Mouse (Mus musculus) liver, adult 2 months (tissue): Measurements from ENCODE around the gene Gm36245. TPM values are rescaled to one million over a fixed set of nuclear protein-coding genes. Genes with fewer than 3 reads are reported as not detected.
A peak's percentile ranks its signal among the peaks of the same experiment; 100 is the strongest.
"Not testable (repeated sequence)": the region's sequence is repeated elsewhere in the genome, so short reads cannot be mapped to it uniquely, and the experiment has no call there.

Experiments used
- DNase-seq: peaks from one replicate; pipeline ENCODE4 v3.0.0-alpha.2; 2011; ENCODE audit warnings: low read depth, low spot score; ENCODE audit errors: extremely low read depth
- H3K27ac ChIP-seq: fragments of 200-500 bp; replicated peaks from 2 replicates; pipeline ENCODE4 v1.5.1; 2012; ENCODE audit warnings: low read depth, mild to moderate bottlenecking, control low read depth, inconsistent platforms, low read length; ENCODE audit not compliant: insufficient read depth
- H3K27me3 ChIP-seq: fragments of 200-500 bp; 2 replicates; pipeline ENCODE4 v1.6.1; 2012; ENCODE audit warnings: mild to moderate bottlenecking, moderate library complexity, low read length, inconsistent platforms; ENCODE audit not compliant: control insufficient read depth, insufficient read depth
- H3K36me3 ChIP-seq: fragments of 200-500 bp; 2 replicates; pipeline ENCODE4 v1.6.1; 2012; ENCODE audit warnings: low read length, inconsistent platforms; ENCODE audit not compliant: control insufficient read depth, insufficient read depth
- H3K4me1 ChIP-seq: fragments of 200-500 bp; 2 replicates; pipeline ENCODE4 v1.6.1; 2011; ENCODE audit warnings: low read length; ENCODE audit not compliant: control insufficient read depth, insufficient read depth
- H3K4me3 ChIP-seq: fragments of 200-500 bp; 2 replicates; pipeline ENCODE4 v1.5.1; 2011; ENCODE audit warnings: low read depth, mild to moderate bottlenecking, control low read depth, low read length, moderate library complexity; ENCODE audit not compliant: insufficient read depth
- H3K79me2 ChIP-seq: fragments of 200-500 bp; 2 replicates; pipeline ENCODE4 v1.6.1; 2012; ENCODE audit warnings: inconsistent platforms, mild to moderate bottlenecking, low read length, moderate library complexity; ENCODE audit not compliant: control insufficient read depth, insufficient read depth
- H3K9ac ChIP-seq: fragments of 200-500 bp; 2 replicates; pipeline ENCODE4 v1.6.1; 2012; ENCODE audit warnings: low read depth, mild to moderate bottlenecking, control low read depth, inconsistent platforms, low read length
- CTCF ChIP-seq: fragments of 200-500 bp; IDR thresholded peaks from 2 replicates; pipeline ENCODE4 v1.5.1; 2011; ENCODE audit warnings: low read depth, low read length, control low read depth
- POLR2A ChIP-seq: fragments of 200-500 bp; IDR thresholded peaks from 2 replicates; pipeline ENCODE4 v1.6.1; 2011; ENCODE audit warnings: low read length, control low read depth; ENCODE audit not compliant: insufficient read depth; ENCODE audit errors: extremely low read depth
- WGBS: fragments of 180-500 bp; shearing (Covaris S2); methylation state at CpG from one replicate; pipeline ENCODE4 v1.1.7; 2018; 5-methylcytosine and 5-hydroxymethylcytosine counted together
- polyA plus RNA-seq: library from polyadenylated mRNA; depleted of rRNA; stranded (reverse); fragments of >200 nt; gene quantifications from 2 replicates; pipeline ENCODE4 v1.2.3, GENCODE M21; 2012; rRNA removed
- total RNA-seq: library from RNA; depleted of rRNA; stranded (reverse); fragments of >200 nt; gene quantifications from 2 replicates; pipeline ENCODE4 v1.2.3, GENCODE M21; 2014; rRNA removed

The Gm36245 gene
- total and polyA plus RNA-seq, 2 experiments = not detected

- H3K36me3 ChIP-seq = no peaks in the 10 kb centered on the region
- WGBS = 100% methylated on average over 1 of the region's 1 CpGs
- no peak overlapping the region for H3K27ac ChIP-seq
- DNase-seq = no peak
- no peak overlapping the region for H3K9ac ChIP-seq
- TF ChIP-seq CTCF (no peak), POLR2A (no peak)
- no peaks in the 10 kb centered on the region for H3K79me2 ChIP-seq
- H3K4me3 ChIP-seq = no peak overlapping the region
- no peaks in the 10 kb centered on the region; the same call in 1 of the 2 replicates for H3K4me1 ChIP-seq
- H3K27me3 ChIP-seq = no peaks in the 10 kb centered on the region
These were observed 25.7 kb downstream of the Gm36245 start for GRCm38 (mm10) chr15:77624710-77625109.

- H3K27ac ChIP-seq, H3K9ac ChIP-seq, DNase-seq, H3K4me1 ChIP-seq, H3K79me2 ChIP-seq, H3K4me3 ChIP-seq, H3K36me3 ChIP-seq, H3K27me3 ChIP-seq: not testable (repeated sequence)
- 69% methylated on average over 4 of the region's 4 CpGs for WGBS
These were observed 27.4 kb downstream of the Gm36245 start for GRCm38 (mm10) chr15:77626471-77626870.

- not testable (repeated sequence) for H3K27me3 ChIP-seq, H3K36me3 ChIP-seq, H3K4me3 ChIP-seq, H3K79me2 ChIP-seq, H3K27ac ChIP-seq, H3K9ac ChIP-seq, H3K4me1 ChIP-seq
- peak; percentile 65 for TF ChIP-seq CTCF
- WGBS = 46% methylated on average over 9 of the region's 9 CpGs
- DNase-seq = peak; percentile 45
These were observed 29.6 kb downstream of the Gm36245 start for GRCm38 (mm10) chr15:77628647-77629046.

- H3K27ac ChIP-seq, H3K79me2 ChIP-seq, H3K36me3 ChIP-seq, DNase-seq, H3K4me3 ChIP-seq, H3K4me1 ChIP-seq, H3K9ac ChIP-seq, H3K27me3 ChIP-seq: not testable (repeated sequence)
- 85% methylated on average over 3 of the region's 3 CpGs for WGBS
These were observed 30.8 kb downstream of the Gm36245 start for GRCm38 (mm10) chr15:77629822-77630221.

- not testable (repeated sequence) for H3K36me3 ChIP-seq
- 71% methylated on average over 2 of the region's 2 CpGs for WGBS
These were observed 44.1 kb downstream of the Gm36245 start, which contains the start of gene Apol11b for GRCm38 (mm10) chr15:77643176-77643575. Apol11b (minus strand) TSS chr15:77643286.

GRCm38 (mm10) chr15:77651143-77651542 lies 52.1 kb downstream of the Gm36245 start:
- H3K4me3 ChIP-seq, H3K9ac ChIP-seq, H3K27me3 ChIP-seq, H3K27ac ChIP-seq, H3K79me2 ChIP-seq, DNase-seq, H3K4me1 ChIP-seq, H3K36me3 ChIP-seq: not testable (repeated sequence)

More at GRCm38 (mm10) chr15:77643176-77643575, 44.1 kb downstream of the Gm36245 start, which contains the start of gene Apol11b:
- not testable (repeated sequence) for H3K27me3 ChIP-seq, DNase-seq, H3K4me1 ChIP-seq, H3K9ac ChIP-seq, H3K27ac ChIP-seq, H3K4me3 ChIP-seq, H3K79me2 ChIP-seq

Other genes starting within 250 kb of the Gm36245 start
- 104 and 121 TPM in 2 replicates for gene Apol7a, start 200.1 kb upstream of the Gm36245 start, total RNA-seq
- gene Apol7a, start 200.1 kb upstream of the Gm36245 start, polyA plus RNA-seq = 89.7 and 93.2 TPM in 2 replicates
- gene Apol9a, start 188.1 kb upstream of the Gm36245 start, total RNA-seq = 59.3 and 69.5 TPM in 2 replicates
- gene Apol9a, start 188.1 kb upstream of the Gm36245 start, polyA plus RNA-seq = 44.3 and 80.3 TPM in 2 replicates
- gene Apol7b, start 151.8 kb upstream of the Gm36245 start, total RNA-seq = not detected in 2 replicates
- not detected in 2 replicates for gene Apol7b, start 151.8 kb upstream of the Gm36245 start, polyA plus RNA-seq
- not detected in 2 replicates for gene Apol10a, start 122.2 kb upstream of the Gm36245 start, total RNA-seq
- gene Apol10a, start 122.2 kb upstream of the Gm36245 start, polyA plus RNA-seq = 0.02 TPM in 1 of 2 replicates, not detected in the other
- not detected in 2 replicates for gene Apol11a, start 91.0 kb upstream of the Gm36245 start, total RNA-seq
- gene Apol11a, start 91.0 kb upstream of the Gm36245 start, polyA plus RNA-seq = not detected in 2 replicates
- 0.54 TPM in 1 of 2 replicates, not detected in the other for gene Apol7c, start 65.9 kb upstream of the Gm36245 start, total RNA-seq
- gene Apol7c, start 65.9 kb upstream of the Gm36245 start, polyA plus RNA-seq = 0.26 and 0.42 TPM in 2 replicates
- not detected in 2 replicates for gene 1700025B11Rik, start 37.4 kb upstream of the Gm36245 start, total RNA-seq
- not detected in 2 replicates for gene 1700025B11Rik, start 37.4 kb upstream of the Gm36245 start, polyA plus RNA-seq
- 0.20 and 0.28 TPM in 2 replicates for gene Apol10b, start 3.1 kb upstream of the Gm36245 start, total RNA-seq
- 0.04 and 0.05 TPM in 2 replicates for gene Apol10b, start 3.1 kb upstream of the Gm36245 start, polyA plus RNA-seq
- 0.27 and 0.37 TPM in 2 replicates for gene Apol11b, start 44.0 kb downstream of the Gm36245 start, total RNA-seq
- 0.04 TPM in 1 of 2 replicates, not detected in the other for gene Apol11b, start 44.0 kb downstream of the Gm36245 start, polyA plus RNA-seq
- gene Apol7e, start 99.6 kb downstream of the Gm36245 start, total RNA-seq = 0.07 and 0.09 TPM in 2 replicates
- gene Apol7e, start 99.6 kb downstream of the Gm36245 start, polyA plus RNA-seq = 0.26 and 0.73 TPM in 2 replicates
- 133 and 148 TPM in 2 replicates for gene Apol9b, start 129.8 kb downstream of the Gm36245 start, total RNA-seq
- gene Apol9b, start 129.8 kb downstream of the Gm36245 start, polyA plus RNA-seq = 125 and 174 TPM in 2 replicates
- 0.09 TPM in 1 of 2 replicates, not detected in the other for gene Apol8, start 157.7 kb downstream of the Gm36245 start, total RNA-seq
- not detected in 2 replicates for gene Apol8, start 157.7 kb downstream of the Gm36245 start, polyA plus RNA-seq
- 54.4 and 69.5 TPM in 2 replicates for gene Myh9, start 242.9 kb downstream of the Gm36245 start, total RNA-seq
- 22.5 and 24.1 TPM in 2 replicates for gene Myh9, start 242.9 kb downstream of the Gm36245 start, polyA plus RNA-seq